Mouse (Mus musculus) lung, adult 2 months (tissue): ENCODE data around the gene Scml4.

Experiments used
- CTCF ChIP-seq: fragments of 200-500 bp; IDR thresholded peaks from 2 replicates; pipeline ENCODE4 v1.5.1; 2011; ENCODE audit warnings: mild to moderate bottlenecking, low read length, control low read depth; ENCODE audit not compliant: insufficient read depth
- POLR2A ChIP-seq: fragments of 200-500 bp; IDR thresholded peaks from 2 replicates; pipeline ENCODE4 v1.6.1; 2011; ENCODE audit warnings: low read depth, mild to moderate bottlenecking, control low read depth, low read length, borderline replicate concordance; ENCODE audit errors: extremely low read depth

DNA sequence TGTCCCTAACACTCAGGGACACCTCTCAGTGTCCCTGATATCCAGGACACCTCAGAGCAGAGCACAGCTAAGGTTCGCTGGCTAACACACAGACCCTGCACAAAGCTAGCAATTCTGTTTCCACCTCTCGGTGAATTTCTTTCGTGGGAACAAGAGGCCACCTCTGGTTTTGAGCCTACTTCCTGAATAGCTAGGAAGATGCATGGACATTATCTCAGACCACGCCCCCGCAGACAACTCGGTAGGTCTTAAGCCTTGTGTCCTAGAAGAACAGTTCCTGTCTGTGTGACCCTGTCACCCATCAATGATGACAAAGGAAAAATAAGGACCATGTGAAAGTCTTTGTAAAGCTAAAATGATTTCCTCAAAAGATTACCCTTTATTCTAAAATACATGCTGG is 54.0 kb downstream of the Scml4 start:
- TF ChIP-seq CTCF = no peak
- TF ChIP-seq POLR2A = no peak
